Mouse (Mus musculus) MEL (cell line): ENCODE results near the gene H3f3b. TPM values are rescaled to one million over a fixed set of nuclear protein-coding genes. Genes with fewer than 3 reads are reported as not detected.

ENCODE experiments used
- DNase-seq: peaks from one replicate; pipeline ENCODE4 v3.0.0; 2011; ENCODE audit warnings: low read depth, low spot score
- H3K27ac ChIP-seq: 2 replicates; pipeline ENCODE4 v1.5.1; 2012; ENCODE audit warnings: low read depth, mild to moderate bottlenecking, control low read depth, low read length, moderate library complexity; ENCODE audit not compliant: control insufficient read depth
- H3K27me3 ChIP-seq, 2 experiments: fragments of 150-350 bp in 1 of 2; sonication (generic) in 1 of 2; 2 replicates each; pipeline ENCODE4 v1.6.1; 2012; ENCODE audit warnings: low read length in 2 of 2, mild to moderate bottlenecking in 2 of 2, improper control_type of control experiment in 1 of 2, moderate library complexity in 1 of 2; ENCODE audit not compliant: insufficient read depth in 2 of 2, control insufficient read depth in 1 of 2
- H3K36me3 ChIP-seq, 2 experiments: 2 replicates each; pipeline ENCODE4 v1.6.1; 2012 to 2014; ENCODE audit warnings: low read length in 2 of 2, improper control_type of control experiment in 1 of 2, inconsistent platforms in 1 of 2, mild to moderate bottlenecking in 1 of 2; ENCODE audit not compliant: insufficient read depth in 2 of 2, control insufficient read depth in 1 of 2
- H3K4me1 ChIP-seq, 2 experiments: fragments of 150-350 bp in 1 of 2; sonication (generic) in 1 of 2; 2 replicates each; pipeline ENCODE4 v1.6.1; 2012; ENCODE audit warnings: low read length in 2 of 2, improper control_type of control experiment in 1 of 2, mild to moderate bottlenecking in 1 of 2; ENCODE audit not compliant: insufficient read depth in 2 of 2, control insufficient read depth in 1 of 2
- H3K4me3 ChIP-seq, 2 experiments: fragments of 150-350 bp in 1 of 2; sonication (generic) in 1 of 2; 2 replicates each; pipeline ENCODE4 v1.5.1; 2012; ENCODE audit warnings: low read depth in 2 of 2, low read length in 2 of 2, mild to moderate bottlenecking in 2 of 2, moderate library complexity in 2 of 2, control low read depth in 1 of 2, improper control_type of control experiment in 1 of 2; ENCODE audit not compliant: control insufficient read depth in 1 of 2, insufficient read depth in 1 of 2
- H3K79me2 ChIP-seq: 2 replicates; pipeline ENCODE4 v1.6.1; 2012; ENCODE audit warnings: mild to moderate bottlenecking, low read length, moderate library complexity; ENCODE audit not compliant: control insufficient read depth, poor library complexity, insufficient read depth
- H3K9ac ChIP-seq: 2 replicates; pipeline ENCODE4 v1.6.1; 2012; ENCODE audit warnings: low read depth, mild to moderate bottlenecking, control low read depth, low read length, moderate library complexity; ENCODE audit not compliant: control insufficient read depth, poor library complexity, severe bottlenecking
- H3K9me3 ChIP-seq: fragments of 150-350 bp; sonication (generic); replicated peaks from 2 replicates; pipeline ENCODE4 v1.6.1; 2012; ENCODE audit warnings: mild to moderate bottlenecking, low read length, improper control_type of control experiment, moderate library complexity; ENCODE audit not compliant: insufficient read depth
- BHLHE40 ChIP-seq: IDR thresholded peaks from 2 replicates; pipeline ENCODE4 v1.6.1; 2012; ENCODE audit warnings: low read depth, mild to moderate bottlenecking, inconsistent platforms, low read length, improper control_type of control experiment, borderline replicate concordance
- CHD1 ChIP-seq: IDR thresholded peaks from 2 replicates; pipeline ENCODE4 v1.6.1; 2012; ENCODE audit warnings: low read depth, mild to moderate bottlenecking, inconsistent platforms, low read length, improper control_type of control experiment
- CHD2 ChIP-seq: IDR thresholded peaks from 2 replicates; pipeline ENCODE4 v1.6.1; 2011; ENCODE audit warnings: low read length, improper control_type of control experiment
- CTCF ChIP-seq, 3 experiments: IDR thresholded peaks in 2 of 3; conservative IDR thresholded peaks in 1 of 3; 2 replicates each; pipeline ENCODE4 v1.5.1; 2011 to 2012; ENCODE audit warnings: low read length in 3 of 3, low read depth in 2 of 3, mild to moderate bottlenecking in 2 of 3, improper control_type of control experiment in 1 of 3, inconsistent platforms in 1 of 3, mixed read lengths in 1 of 3, moderate library complexity in 1 of 3; ENCODE audit not compliant: control insufficient read depth in 1 of 3, insufficient read depth in 1 of 3, poor library complexity in 1 of 3, severe bottlenecking in 1 of 3
- E2F4 ChIP-seq: IDR thresholded peaks from 2 replicates; pipeline ENCODE4 v1.6.1; 2011; ENCODE audit warnings: low read depth, low read length, improper control_type of control experiment, borderline replicate concordance
- ELF1 ChIP-seq: IDR thresholded peaks from 2 replicates; pipeline ENCODE4 v1.6.1; 2014; ENCODE audit warnings: low read depth, mild to moderate bottlenecking, inconsistent platforms, low read length, improper control_type of control experiment, moderate library complexity
- EP300 ChIP-seq, 2 experiments: IDR thresholded peaks; 2 replicates each; pipeline ENCODE4 v1.6.1; 2011; ENCODE audit warnings: improper control_type of control experiment in 2 of 2, low read length in 2 of 2, low read depth in 1 of 2, mild to moderate bottlenecking in 1 of 2
- ETS1 ChIP-seq: IDR thresholded peaks from 2 replicates; pipeline ENCODE4 v1.6.1; 2012; ENCODE audit warnings: low read depth, mild to moderate bottlenecking, inconsistent platforms, low read length, improper control_type of control experiment, moderate library complexity
- GABPA ChIP-seq: IDR thresholded peaks from 2 replicates; pipeline ENCODE4 v1.6.1; 2012; ENCODE audit warnings: low read depth, mild to moderate bottlenecking, inconsistent platforms, low read length, improper control_type of control experiment, moderate library complexity
- GATA1 ChIP-seq: IDR thresholded peaks from 2 replicates; pipeline ENCODE4 v1.6.1; 2011; ENCODE audit warnings: low read depth, low read length, improper control_type of control experiment
- JUND ChIP-seq: IDR thresholded peaks from 2 replicates; pipeline ENCODE4 v1.6.1; 2011; ENCODE audit warnings: low read depth, mild to moderate bottlenecking, improper control_type of control experiment, low read length
- KAT2A ChIP-seq: conservative IDR thresholded peaks from 2 replicates; pipeline ENCODE4 v1.6.1; 2012; ENCODE audit warnings: low read depth, low read length, improper control_type of control experiment, inconsistent platforms
- MAFK ChIP-seq: IDR thresholded peaks from 2 replicates; pipeline ENCODE4 v1.6.1; 2011; ENCODE audit warnings: low read depth, mild to moderate bottlenecking, low read length, improper control_type of control experiment, borderline replicate concordance
- MAX ChIP-seq: IDR thresholded peaks from 2 replicates; pipeline ENCODE4 v1.6.1; 2011; ENCODE audit warnings: low read length, improper control_type of control experiment
- MXI1 ChIP-seq: IDR thresholded peaks from 2 replicates; pipeline ENCODE4 v1.6.1; 2011; ENCODE audit warnings: mild to moderate bottlenecking, low read depth, low read length, improper control_type of control experiment
- MYB ChIP-seq: IDR thresholded peaks from 2 replicates; pipeline ENCODE4 v1.6.1; 2011; ENCODE audit warnings: mild to moderate bottlenecking, low read depth, low read length, improper control_type of control experiment
- MYC ChIP-seq: IDR thresholded peaks from 2 replicates; pipeline ENCODE4 v1.6.1; 2011; ENCODE audit warnings: low read depth, mild to moderate bottlenecking, low read length, improper control_type of control experiment, moderate library complexity
- NELFE ChIP-seq: IDR thresholded peaks from 2 replicates; pipeline ENCODE4 v1.6.1; 2011; ENCODE audit warnings: low read depth, low read length, improper control_type of control experiment
- POLR2A ChIP-seq, 2 experiments: IDR thresholded peaks; 2 replicates each; pipeline ENCODE4 v1.6.1; 2011 to 2012; ENCODE audit warnings: low read length in 2 of 2, mild to moderate bottlenecking in 2 of 2, control low read depth in 1 of 2, improper control_type of control experiment in 1 of 2, low read depth in 1 of 2, moderate library complexity in 1 of 2; ENCODE audit not compliant: control insufficient read depth in 1 of 2, insufficient read depth in 1 of 2, poor library complexity in 1 of 2
- POLR2AphosphoS2 ChIP-seq: IDR thresholded peaks from 2 replicates; pipeline ENCODE4 v1.6.1; 2011; ENCODE audit warnings: low read length, improper control_type of control experiment
- POLR2AphosphoS5 ChIP-seq: IDR thresholded peaks from 2 replicates; pipeline ENCODE4 v1.6.1; 2012; ENCODE audit warnings: low read depth, borderline replicate concordance, mild to moderate bottlenecking, inconsistent platforms, low read length, moderate library complexity, mixed read lengths
- RAD21 ChIP-seq: IDR thresholded peaks from 2 replicates; pipeline ENCODE4 v1.6.1; 2011; ENCODE audit warnings: mild to moderate bottlenecking, low read depth, low read length, improper control_type of control experiment
- RCOR1 ChIP-seq: IDR thresholded peaks from 2 replicates; pipeline ENCODE4 v1.6.1; 2012; ENCODE audit warnings: low read depth, mild to moderate bottlenecking, inconsistent platforms, low read length, improper control_type of control experiment
- SIN3A ChIP-seq: IDR thresholded peaks from 2 replicates; pipeline ENCODE4 v1.6.1; 2012; ENCODE audit warnings: low read length, improper control_type of control experiment, inconsistent platforms
- SMC3 ChIP-seq: IDR thresholded peaks from 2 replicates; pipeline ENCODE4 v1.6.1; 2011; ENCODE audit warnings: low read depth, low read length, improper control_type of control experiment
- TBP ChIP-seq: IDR thresholded peaks from 2 replicates; pipeline ENCODE4 v1.8.0; 2011; ENCODE audit warnings: low read depth, low read length, improper control_type of control experiment
- USF1 ChIP-seq: IDR thresholded peaks from 2 replicates; pipeline ENCODE4 v1.6.1; 2014; ENCODE audit warnings: low read depth, mild to moderate bottlenecking, inconsistent platforms, low read length, improper control_type of control experiment, moderate library complexity
- USF2 ChIP-seq, 2 experiments: IDR thresholded peaks; 2 replicates each; pipeline ENCODE4 v1.6.1; 2011 to 2012; ENCODE audit warnings: improper control_type of control experiment in 2 of 2, low read length in 2 of 2, borderline replicate concordance in 1 of 2, inconsistent platforms in 1 of 2, low read depth in 1 of 2, mild to moderate bottlenecking in 1 of 2; ENCODE audit not compliant: insufficient read depth in 1 of 2
- ZKSCAN1 ChIP-seq: IDR thresholded peaks from 2 replicates; pipeline ENCODE4 v1.6.1; 2012; ENCODE audit warnings: low read depth, mild to moderate bottlenecking, inconsistent platforms, low read length, improper control_type of control experiment, moderate library complexity
- ZMIZ1 ChIP-seq: IDR thresholded peaks from 2 replicates; pipeline ENCODE4 v1.6.1; 2012; ENCODE audit warnings: low read depth, mild to moderate bottlenecking, inconsistent platforms, low read length, improper control_type of control experiment, moderate library complexity
- ZNF384 ChIP-seq: IDR thresholded peaks from 2 replicates; pipeline ENCODE4 v1.6.1; 2012; ENCODE audit warnings: low read depth, mild to moderate bottlenecking, inconsistent platforms, low read length, improper control_type of control experiment
- polyA plus RNA-seq, 2 experiments: library from polyadenylated mRNA; stranded (reverse) in 1 of 2; unstranded in 1 of 2; fragments of >175 nt in 1 of 2; fragments of >200 nt in 1 of 2; gene quantifications; 2 replicates each; pipeline versions ENCODE4 v1.2.1 to v1.2.4; 2012; ENCODE audit warnings: low replicate concordance in 2 of 2, low read depth in 1 of 2; ENCODE audit not compliant: insufficient read length in 2 of 2, insufficient read depth in 1 of 2, missing spikeins in 1 of 2
- total RNA-seq: library from RNA; depleted of rRNA; stranded (reverse); fragments of 300-350 nt; gene quantifications from 2 replicates; pipeline ENCODE4 v1.2.3, GENCODE M21; 2012

The H3f3b gene
- total and polyA plus RNA-seq, 3 experiments = 96.6 to 767 (median 498) TPM

DNA sequence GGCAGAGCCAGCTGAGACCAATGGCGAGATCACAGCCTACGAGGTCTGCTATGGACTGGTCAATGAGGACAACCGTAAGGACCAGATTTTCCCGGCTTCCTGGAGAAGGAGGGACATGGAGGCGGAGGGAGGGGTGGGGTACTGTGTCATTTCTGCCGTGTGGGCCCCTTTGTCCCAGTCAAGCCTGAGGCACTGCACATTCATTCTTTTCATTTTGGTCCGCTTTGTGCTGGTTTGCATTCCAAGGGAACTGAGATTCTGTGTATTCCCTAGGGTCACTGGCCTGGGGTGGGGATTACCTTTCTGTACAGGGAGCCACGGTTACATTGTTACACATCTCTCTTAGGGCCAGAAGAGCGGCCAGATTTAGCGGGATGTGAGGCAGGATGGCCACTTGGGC is 27.2 kb downstream of the H3f3b start:
- DNase-seq = no peak
- Histone ChIP-seq H3K27me3 (no peaks in the 10 kb centered on the region), H3K9ac (no peak overlapping the region), H3K4me1 (peaks cover 6 to 17% of the 10 kb centered on the region in 2 experiments), H3K36me3 (peaks cover 0 to 8% of the 10 kb centered on the region in 2 experiments; a peak in 2 of 4 replicates), H3K4me3 (no peak overlapping the region), H3K9me3 (no peaks in the 10 kb centered on the region), H3K27ac (no peak overlapping the region), H3K79me2 (no peaks in the 10 kb centered on the region; the same call in 1 of the 2 replicates)
- TF ChIP-seq E2F4 = no peak
- no peak for TF ChIP-seq CHD1
- no peak for TF ChIP-seq POLR2A (IDR thresholded peaks at IDR 0.05; ENCODE audit: control insufficient read depth in 1 of 2, insufficient read depth in 1 of 2, low read depth in 1 of 2, low read length in 2 of 2, poor library complexity in 1 of 2)
- TF ChIP-seq KAT2A = no peak

DNA sequence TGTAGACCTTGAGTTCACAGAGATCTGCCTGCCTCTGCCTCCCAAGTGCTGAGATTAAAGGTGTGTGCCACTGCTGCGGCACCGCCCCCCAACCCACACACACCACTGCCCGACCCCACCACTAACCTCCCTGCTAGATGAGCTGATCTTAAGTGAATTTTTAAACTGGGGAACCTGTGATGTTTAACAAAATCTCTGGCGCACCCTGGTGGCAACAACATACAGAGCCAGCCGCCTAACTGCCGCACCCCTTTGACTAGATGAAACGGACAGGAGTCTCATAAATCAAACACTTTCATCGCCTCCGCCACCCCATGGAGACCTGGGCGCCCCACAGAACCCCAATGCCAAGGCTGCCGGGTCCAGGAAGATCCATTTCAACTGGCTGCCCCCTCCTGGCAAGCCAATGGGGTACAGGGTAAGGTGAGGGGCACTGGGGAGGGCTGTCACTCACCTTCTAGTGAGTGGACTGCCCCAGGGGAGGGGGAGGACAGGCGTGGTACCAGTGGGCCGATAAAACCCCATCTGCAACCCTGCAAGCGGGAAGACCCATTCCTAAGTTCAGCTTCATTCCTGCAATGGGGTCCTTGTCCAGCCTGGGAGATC is 28.1 kb downstream of the H3f3b start:
- H3K4me3 ChIP-seq = peak overlapping the region; percentile 5 to 33; a peak in 3 of 4 replicates
- 0 out of 2 replicates have a peak, but pooled peaks have one; percentile 49 for TF ChIP-seq RCOR1
- no peak for TF ChIP-seq CHD1
- TF ChIP-seq GABPA = no peak
- TF ChIP-seq MAFK = no peak
- TF ChIP-seq MYC = no peak
- no peak for TF ChIP-seq USF1
- peak; percentile 15; the same call in 1 of the 2 replicates for TF ChIP-seq BHLHE40
- no peak for TF ChIP-seq ZKSCAN1
- TF ChIP-seq RAD21 = peak; percentile 89
- no peak for TF ChIP-seq CHD2
- no peak for TF ChIP-seq ETS1
- TF ChIP-seq NELFE = no peak
- no peak for TF ChIP-seq GATA1
- no peak for TF ChIP-seq MXI1
- peak; percentile 94 for TF ChIP-seq SMC3
- TF ChIP-seq TBP = peak; percentile 19; the same call in 1 of the 2 replicates
- no peak for TF ChIP-seq MYB
- TF ChIP-seq ELF1 = no peak
- peak; percentile 30; the same call in 1 of the 2 replicates for TF ChIP-seq ZNF384
- TF ChIP-seq EP300 (IDR thresholded peaks at IDR 0.05; ENCODE audit: low read depth in 1 of 2, low read length in 2 of 2) = no peak; a peak in 1 of 4 replicates
- TF ChIP-seq JUND = no peak
- TF ChIP-seq ZMIZ1 = no peak
- peak; percentile 54 to 96 (median 87) for TF ChIP-seq CTCF (IDR thresholded peaks at IDR 0.05 in 2 of 3, conservative IDR thresholded peaks at IDR 0.05 in 1 of 3; ENCODE audit: control insufficient read depth in 1 of 3, insufficient read depth in 1 of 3, low read depth in 2 of 3, low read length in 3 of 3, poor library complexity in 1 of 3, severe bottlenecking in 1 of 3)
- TF ChIP-seq KAT2A = no peak
- TF ChIP-seq MAX = no peak
- TF ChIP-seq POLR2AphosphoS5 = no peak
- TF ChIP-seq SIN3A = peak; percentile 53; the same call in 1 of the 2 replicates
- TF ChIP-seq E2F4 = no peak
- no peak for TF ChIP-seq POLR2AphosphoS2
- no peak for TF ChIP-seq USF2 (IDR thresholded peaks at IDR 0.05; ENCODE audit: borderline replicate concordance in 1 of 2, insufficient read depth in 1 of 2, low read depth in 1 of 2, low read length in 2 of 2)

More for the DNA sequence above, 28.1 kb downstream of the H3f3b start:
- DNase-seq = peak; percentile 93
- H3K36me3 ChIP-seq = peaks cover 0 to 8% of the 10 kb centered on the region in 2 experiments; a peak in 2 of 4 replicates
- no peaks in the 10 kb centered on the region for H3K9me3 ChIP-seq
- H3K27ac ChIP-seq = no peak overlapping the region
- no peaks in the 10 kb centered on the region for H3K79me2 ChIP-seq
- peaks cover 6 to 14% of the 10 kb centered on the region in 2 experiments for H3K4me1 ChIP-seq
- no peaks in the 10 kb centered on the region for H3K27me3 ChIP-seq
- peak overlapping the region; percentile 48 for H3K9ac ChIP-seq
